Mouse (Mus musculus): Measurements from ENCODE around the gene Slc41a3. TPM values are rescaled to one million over a fixed set of nuclear protein-coding genes. Genes with fewer than 3 reads are reported as not detected.
A peak's percentile ranks its signal among the peaks of the same experiment; 100 is the strongest.

Gene Slc41a3
- polyA plus RNA-seq, 1 experiment from 2014 or later = 4.3 TPM

GRCm38 (mm10) chr6:90607196-90607595, 2.7 kb downstream of the Slc41a3 start:
- Histone ChIP-seq H3K27me3 (ENCODE audit: control insufficient read depth, insufficient read depth, low read length) (no peaks in the 10 kb centered on the region), H3K27ac (replicated peaks) (no peak overlapping the region), H3K4me1 (replicated peaks; ENCODE audit: control insufficient read depth, insufficient read depth) (no peaks in the 10 kb centered on the region), H3K4me2 (replicated peaks; ENCODE audit: low read depth) (no peak overlapping the region), H3K36me3 (ENCODE audit: control insufficient read depth, insufficient read depth, low read length) (no peaks in the 10 kb centered on the region), H3K4me3 (ENCODE audit: low read depth, low read length) (no peak overlapping the region), H3K9me3 (ENCODE audit: control insufficient read depth, low read length) (no peaks in the 10 kb centered on the region), H3K9ac (ENCODE audit: low read length) (no peak overlapping the region)
- ATAC-seq (ENCODE audit: low FRiP score, low TSS enrichment) = no peak
- TF ChIP-seq EP300 (optimal IDR thresholded peaks at IDR 0.05) (no peak), CTCF (IDR thresholded peaks at IDR 0.05; ENCODE audit: low read depth) (peak; percentile 93)
- peak; percentile 80 for DNase-seq (ENCODE audit: low spot score)
- WGBS = 9% methylated on average over 5 of the region's 5 CpGs

DNA sequence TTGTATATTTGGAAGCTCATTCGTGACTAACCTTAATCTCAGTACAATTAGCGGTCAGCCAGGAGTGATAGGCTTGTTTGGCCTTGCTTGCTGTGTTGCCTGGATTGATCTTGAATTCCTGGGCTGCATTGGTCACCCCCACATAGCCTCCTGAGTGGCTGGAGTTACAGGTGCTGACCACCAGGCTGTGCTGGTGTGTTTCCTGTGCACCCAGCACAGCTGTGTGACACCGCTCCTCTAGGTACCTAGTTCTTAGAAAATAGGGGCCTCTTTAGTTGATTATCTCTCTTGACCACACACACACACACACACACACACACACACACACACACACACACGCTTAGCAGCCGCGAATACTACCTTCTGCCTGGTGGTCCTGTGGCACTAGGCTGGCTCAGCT, 3.7 kb downstream of the Slc41a3 start:
- Histone ChIP-seq H3K4me2 (replicated peaks; ENCODE audit: low read depth) (no peak overlapping the region), H3K9me3 (ENCODE audit: control insufficient read depth, low read length) (no peaks in the 10 kb centered on the region), H3K36me3 (ENCODE audit: control insufficient read depth, insufficient read depth, low read length) (no peaks in the 10 kb centered on the region), H3K27ac (replicated peaks) (no peak overlapping the region), H3K4me1 (replicated peaks; ENCODE audit: control insufficient read depth, insufficient read depth) (no peaks in the 10 kb centered on the region), H3K4me3 (ENCODE audit: low read depth, low read length) (no peak overlapping the region), H3K9ac (ENCODE audit: low read length) (no peak overlapping the region), H3K27me3 (ENCODE audit: control insufficient read depth, insufficient read depth, low read length) (no peaks in the 10 kb centered on the region)
- TF ChIP-seq EP300 (optimal IDR thresholded peaks at IDR 0.05) (no peak), CTCF (IDR thresholded peaks at IDR 0.05; ENCODE audit: low read depth) (peak; percentile 73)
- peak; percentile 41; the same call in 1 of the 2 replicates for ATAC-seq (ENCODE audit: low FRiP score, low TSS enrichment)
- 53% methylated on average over 6 of the region's 6 CpGs for WGBS
- DNase-seq (ENCODE audit: low spot score) = peak; percentile 51

GRCm38 (mm10) chr6:90610248-90610647, 5.7 kb downstream of the Slc41a3 start:
- no peaks in the 10 kb centered on the region for H3K27me3 ChIP-seq (ENCODE audit: control insufficient read depth, insufficient read depth, low read length)
- TF ChIP-seq EP300 (optimal IDR thresholded peaks at IDR 0.05) (no peak), CTCF (IDR thresholded peaks at IDR 0.05; ENCODE audit: low read depth) (no peak)
- no peak overlapping the region for H3K9ac ChIP-seq (ENCODE audit: low read length)
- no peak overlapping the region for H3K27ac ChIP-seq (replicated peaks)
- H3K9me3 ChIP-seq (ENCODE audit: control insufficient read depth, low read length) = no peaks in the 10 kb centered on the region
- no peak overlapping the region for H3K4me2 ChIP-seq (replicated peaks; ENCODE audit: low read depth)
- no peak overlapping the region for H3K4me3 ChIP-seq (ENCODE audit: low read depth, low read length)
- DNase-seq (ENCODE audit: low spot score) = no peak
- no peaks in the 10 kb centered on the region for H3K36me3 ChIP-seq (ENCODE audit: control insufficient read depth, insufficient read depth, low read length)
- no peak for ATAC-seq (ENCODE audit: low FRiP score, low TSS enrichment)
- 81% methylated on average over 5 of the region's 5 CpGs for WGBS
- H3K4me1 ChIP-seq (replicated peaks; ENCODE audit: control insufficient read depth, insufficient read depth) = no peaks in the 10 kb centered on the region

DNA sequence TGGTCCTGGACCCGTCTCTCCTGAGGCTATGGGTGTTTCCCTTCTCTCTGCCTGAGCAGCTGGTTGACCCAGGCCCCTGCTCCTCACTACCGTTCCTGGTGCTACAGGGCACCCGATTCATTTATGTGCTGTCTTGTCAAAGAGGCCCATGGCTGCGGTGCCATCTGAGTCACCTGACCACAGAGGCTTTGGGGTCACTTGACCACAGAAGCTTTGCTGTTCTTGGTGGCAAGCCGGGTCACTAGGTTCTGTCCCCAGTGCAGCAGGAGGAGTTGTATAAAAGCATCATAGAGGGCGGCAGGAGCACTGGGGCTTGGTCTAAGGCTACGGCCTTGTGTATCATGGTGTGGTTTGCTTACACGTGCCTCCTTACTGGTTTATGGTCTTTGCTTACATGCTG, 8.8 kb downstream of the Slc41a3 start:
- H3K4me3 ChIP-seq (ENCODE audit: low read depth, low read length) = no peak overlapping the region
- ATAC-seq (ENCODE audit: low FRiP score, low TSS enrichment) (no peak), DNase-seq (ENCODE audit: low spot score) (no peak)
- no peak overlapping the region for H3K27ac ChIP-seq (replicated peaks)
- no peak overlapping the region for H3K4me2 ChIP-seq (replicated peaks; ENCODE audit: low read depth)
- no peaks in the 10 kb centered on the region for H3K4me1 ChIP-seq (replicated peaks; ENCODE audit: control insufficient read depth, insufficient read depth)
- no peak overlapping the region for H3K9ac ChIP-seq (ENCODE audit: low read length)
- WGBS = 86% methylated on average over 8 of the region's 8 CpGs
- H3K27me3 ChIP-seq (ENCODE audit: control insufficient read depth, insufficient read depth, low read length) = no peaks in the 10 kb centered on the region
- H3K9me3 ChIP-seq (ENCODE audit: control insufficient read depth, low read length) = no peaks in the 10 kb centered on the region
- no peak for TF ChIP-seq CTCF (IDR thresholded peaks at IDR 0.05; ENCODE audit: low read depth)
- TF ChIP-seq EP300 (optimal IDR thresholded peaks at IDR 0.05) = no peak
- no peaks in the 10 kb centered on the region for H3K36me3 ChIP-seq (ENCODE audit: control insufficient read depth, insufficient read depth, low read length)

DNA sequence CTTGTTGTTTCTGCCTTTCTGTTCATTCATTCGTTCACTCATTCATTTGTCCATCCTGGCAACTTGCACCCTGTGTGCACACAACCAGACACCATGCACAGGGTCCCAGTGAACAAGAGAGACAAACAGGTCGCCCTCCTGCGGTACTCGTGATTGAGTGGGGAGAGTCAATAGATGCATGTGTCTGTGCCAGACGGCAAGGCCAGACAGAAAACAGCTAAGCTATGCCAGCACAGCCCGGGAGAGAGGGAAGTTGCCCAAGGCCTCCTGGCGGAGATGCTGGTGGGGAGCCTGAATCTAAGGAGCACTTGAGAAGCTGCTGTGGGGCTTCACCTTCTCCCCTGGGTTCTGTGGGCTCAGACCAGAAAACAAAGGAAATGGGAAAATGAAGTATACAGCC, 10.8 kb downstream of the Slc41a3 start:
- Histone ChIP-seq H3K27ac (replicated peaks) (no peak overlapping the region), H3K4me2 (replicated peaks; ENCODE audit: low read depth) (no peak overlapping the region), H3K4me3 (ENCODE audit: low read depth, low read length) (no peak overlapping the region), H3K4me1 (replicated peaks; ENCODE audit: control insufficient read depth, insufficient read depth) (0 out of 2 replicates have a peak, but pooled peaks cover 3% of the 10 kb centered on the region), H3K36me3 (ENCODE audit: control insufficient read depth, insufficient read depth, low read length) (no peaks in the 10 kb centered on the region), H3K9me3 (ENCODE audit: control insufficient read depth, low read length) (no peaks in the 10 kb centered on the region), H3K27me3 (ENCODE audit: control insufficient read depth, insufficient read depth, low read length) (no peaks in the 10 kb centered on the region), H3K9ac (ENCODE audit: low read length) (no peak overlapping the region)
- DNase-seq (ENCODE audit: low spot score) (no peak), ATAC-seq (ENCODE audit: low FRiP score, low TSS enrichment) (no peak)
- no peak for TF ChIP-seq CTCF (IDR thresholded peaks at IDR 0.05; ENCODE audit: low read depth)
- no peak for TF ChIP-seq EP300 (optimal IDR thresholded peaks at IDR 0.05)
- 83% methylated on average over 7 of the region's 7 CpGs for WGBS

DNA sequence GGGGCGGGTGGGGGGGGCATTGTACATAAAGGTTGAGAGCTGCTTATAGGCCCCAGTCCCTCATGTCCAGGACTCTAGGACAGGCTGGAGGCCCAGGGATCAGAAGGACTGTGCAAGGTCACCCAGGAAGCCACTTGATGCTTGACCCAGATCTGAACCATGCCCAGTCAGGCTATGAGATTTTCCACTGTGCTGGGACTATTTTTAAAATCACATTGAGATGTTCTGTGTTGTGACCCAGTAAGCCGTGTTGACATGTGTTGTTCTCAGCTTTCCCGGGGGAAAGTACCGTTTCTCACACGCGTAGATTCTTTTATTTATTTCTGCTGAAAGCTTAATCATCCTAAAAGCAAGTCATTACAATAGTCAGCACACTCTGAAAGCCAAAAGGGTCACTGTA, 11.5 kb downstream of the Slc41a3 start:
- ATAC-seq (ENCODE audit: low FRiP score, low TSS enrichment) (no peak), DNase-seq (ENCODE audit: low spot score) (no peak)
- H3K4me2 ChIP-seq (replicated peaks; ENCODE audit: low read depth) = no peak overlapping the region
- H3K36me3 ChIP-seq (ENCODE audit: control insufficient read depth, insufficient read depth, low read length) = no peaks in the 10 kb centered on the region
- H3K4me3 ChIP-seq (ENCODE audit: low read depth, low read length) = no peak overlapping the region
- no peaks in the 10 kb centered on the region for H3K27me3 ChIP-seq (ENCODE audit: control insufficient read depth, insufficient read depth, low read length)
- no peak overlapping the region for H3K9ac ChIP-seq (ENCODE audit: low read length)
- no peak overlapping the region for H3K27ac ChIP-seq (replicated peaks)
- H3K4me1 ChIP-seq (replicated peaks; ENCODE audit: control insufficient read depth, insufficient read depth) = 0 out of 2 replicates have a peak, but pooled peaks cover 3% of the 10 kb centered on the region
- TF ChIP-seq EP300 (optimal IDR thresholded peaks at IDR 0.05) = no peak
- no peak for TF ChIP-seq CTCF (IDR thresholded peaks at IDR 0.05; ENCODE audit: low read depth)
- no peaks in the 10 kb centered on the region for H3K9me3 ChIP-seq (ENCODE audit: control insufficient read depth, low read length)
- WGBS = 69% methylated on average over 6 of the region's 6 CpGs

All from stomach, postnatal 0 days (tissue).